Mouse (Mus musculus) right cerebral cortex, postnatal 36 days (tissue): ENCODE results near the gene Nuak2.
A peak's percentile ranks its signal among the peaks of the same experiment; 100 is the strongest.

Experiments used
- DNase-seq, 2 experiments: peaks; one replicate each; pipeline ENCODE4 v3.0.0; 2022; ENCODE audit warnings: low spot score in 2 of 2, mixed read lengths in 1 of 2

Gene Nuak2

DNA sequence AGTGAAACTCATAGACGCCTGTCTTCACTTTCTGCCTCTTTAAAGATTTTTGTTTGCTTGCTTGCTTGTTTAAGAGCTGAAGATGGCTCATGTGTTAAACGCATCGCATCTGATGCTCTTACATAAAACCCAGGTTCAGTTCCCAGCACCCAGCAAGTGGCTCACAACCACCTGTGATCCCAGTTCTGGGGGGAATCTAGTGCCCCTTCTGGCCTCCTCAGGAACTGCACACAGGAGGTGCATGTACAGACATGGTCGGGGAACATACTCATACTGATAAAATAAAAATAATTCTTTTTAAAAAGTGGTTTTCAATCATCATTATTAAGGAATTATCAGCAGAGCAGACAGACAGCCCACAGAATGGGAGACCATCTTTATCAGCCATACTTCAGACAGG, 35.1 kb downstream of the Nuak2 start:
- DNase-seq: no peak

DNA sequence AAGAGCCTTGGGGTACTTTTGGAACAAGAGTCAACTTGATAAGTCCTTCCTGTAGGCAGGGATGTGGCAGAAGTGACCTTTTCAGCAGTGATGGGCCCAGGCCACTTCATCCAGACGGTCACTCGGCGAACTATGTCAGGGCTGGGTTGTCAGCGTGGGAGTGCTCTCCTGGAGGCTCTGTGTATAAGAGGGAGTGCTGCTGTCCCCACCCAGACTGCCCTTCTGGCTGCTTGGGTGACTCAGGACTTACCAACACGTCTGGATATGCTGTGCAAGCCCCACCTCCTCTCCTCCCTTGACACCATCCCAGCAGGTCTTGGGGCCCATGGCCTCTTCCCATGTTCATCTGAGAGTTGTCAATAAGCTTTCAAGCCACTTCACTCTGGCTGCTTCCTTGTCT, 37.5 kb downstream of the Nuak2 start:
- no peak for DNase-seq

DNA sequence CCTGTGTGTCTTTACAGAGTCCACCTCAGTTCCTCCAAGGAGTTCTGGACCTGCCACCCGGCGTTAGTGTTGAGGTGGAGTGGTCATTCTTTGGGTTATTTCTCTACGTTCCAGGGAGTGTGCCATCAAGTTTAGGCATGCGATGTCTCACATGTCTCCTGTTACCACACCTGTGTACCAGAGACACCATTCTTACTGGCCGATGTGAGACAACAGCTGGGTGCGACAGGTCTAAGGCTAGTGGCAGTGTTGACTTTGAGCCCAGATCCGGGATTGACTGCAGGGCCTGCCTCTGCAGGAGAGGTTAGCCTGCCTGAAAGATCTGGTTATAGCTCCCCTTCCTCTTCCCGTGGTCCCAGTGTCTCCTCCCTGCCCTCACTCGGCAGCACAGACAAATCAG, 38.3 kb downstream of the Nuak2 start:
- DNase-seq: no peak

DNA sequence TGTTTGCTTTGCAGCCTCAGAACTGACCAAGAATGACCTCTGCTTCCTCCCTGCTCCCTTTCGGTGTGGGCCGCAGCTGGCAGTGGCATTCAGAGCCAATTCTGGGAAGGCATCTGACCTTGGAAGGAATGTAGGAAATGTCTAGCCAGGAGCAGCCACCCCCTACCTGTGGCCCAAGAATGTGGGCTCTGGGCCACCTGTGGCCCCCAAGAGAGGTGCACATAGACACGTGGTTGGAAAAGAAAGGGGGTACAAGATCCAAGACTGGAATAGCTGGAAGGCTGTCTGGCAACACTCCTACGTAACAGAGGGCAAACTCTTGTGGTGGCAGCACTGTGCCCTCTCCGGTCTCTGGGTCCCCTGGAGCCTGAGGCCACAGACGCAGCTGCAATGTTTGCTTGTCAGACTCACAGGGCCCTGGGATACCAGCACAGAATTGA, 39.3 kb downstream of the Nuak2 start:
- DNase-seq: no peak

DNA sequence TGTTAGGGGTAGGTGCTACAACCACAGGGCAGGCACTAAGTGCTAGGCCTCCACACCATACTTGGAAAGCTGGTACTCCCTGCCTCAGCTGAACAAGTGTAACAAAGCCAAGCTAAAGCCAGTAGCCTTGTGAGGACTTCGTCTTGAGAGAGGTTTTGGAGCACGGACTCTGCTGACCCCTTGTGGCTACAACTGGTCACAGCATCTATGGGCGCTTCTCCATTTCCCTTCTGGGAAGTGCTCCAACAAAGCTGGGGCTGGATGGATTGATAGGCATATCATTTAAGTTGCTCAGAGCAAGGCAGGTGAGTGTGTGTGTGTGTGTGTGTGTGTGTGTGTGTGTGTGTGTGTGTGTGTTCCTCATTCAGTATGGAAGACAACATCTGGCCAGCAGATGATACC, 39.9 kb downstream of the Nuak2 start:
- DNase-seq: peak; percentile 70 to 73

DNA sequence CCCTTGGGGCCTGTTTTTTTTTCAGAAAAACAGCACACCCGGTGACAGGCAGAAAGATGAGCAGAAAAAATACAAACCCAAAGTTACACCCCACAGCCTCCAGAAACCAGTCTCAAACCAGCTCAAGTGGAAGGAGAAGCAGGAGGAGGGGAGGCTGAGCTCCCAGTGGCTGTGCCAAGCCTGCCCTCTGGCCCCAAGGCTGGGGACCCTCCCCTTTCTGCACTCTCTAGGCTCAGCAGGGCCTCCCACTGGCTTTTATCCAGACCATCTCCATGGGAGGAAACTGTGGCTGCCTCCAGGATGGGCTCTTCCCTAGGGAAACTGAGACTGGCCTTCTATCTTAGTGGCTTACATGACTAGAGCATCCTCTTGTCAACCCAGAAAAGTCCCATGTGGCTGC, 40.9 kb downstream of the Nuak2 start:
- no peak for DNase-seq

DNA sequence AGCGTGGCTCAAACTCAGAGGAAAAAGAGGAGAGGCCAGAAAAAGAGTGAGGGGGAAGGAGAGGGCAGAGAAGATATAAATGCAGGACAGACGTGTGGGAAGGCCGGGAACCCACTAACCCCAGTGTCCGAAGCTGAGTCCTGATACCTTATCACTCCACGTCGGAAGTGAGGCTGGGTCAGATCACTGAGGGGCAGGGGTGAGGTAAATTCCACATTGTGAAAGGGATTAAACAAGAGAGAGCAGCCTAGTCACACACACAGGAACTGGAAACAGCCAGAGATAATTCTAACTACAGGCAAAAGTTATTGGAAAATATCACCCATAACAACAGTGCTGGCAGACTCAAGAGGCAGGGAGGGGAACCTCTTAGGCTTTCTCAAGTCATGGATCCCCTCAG, 46.0 kb downstream of the Nuak2 start:
- no peak for DNase-seq

DNA sequence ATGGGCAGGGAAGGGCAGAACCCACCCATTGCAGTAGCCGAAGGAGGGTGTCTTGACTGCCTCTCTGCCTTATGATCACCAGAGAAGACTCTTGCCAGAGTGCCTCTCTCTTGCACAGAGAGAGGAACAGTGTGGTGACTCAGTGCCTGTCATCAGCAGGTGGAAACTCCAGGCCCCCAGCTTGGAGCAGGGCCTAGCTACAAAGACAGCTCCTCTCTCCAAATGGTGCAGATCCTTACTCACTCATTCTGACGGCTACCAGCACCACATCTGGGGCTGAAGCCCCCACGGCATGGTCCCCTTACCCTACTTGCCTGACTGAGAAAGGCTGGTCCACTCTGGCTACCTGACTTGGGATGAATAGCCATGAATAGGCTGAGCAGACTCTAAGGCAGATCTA, 48.5 kb downstream of the Nuak2 start:
- DNase-seq: no peak

DNA sequence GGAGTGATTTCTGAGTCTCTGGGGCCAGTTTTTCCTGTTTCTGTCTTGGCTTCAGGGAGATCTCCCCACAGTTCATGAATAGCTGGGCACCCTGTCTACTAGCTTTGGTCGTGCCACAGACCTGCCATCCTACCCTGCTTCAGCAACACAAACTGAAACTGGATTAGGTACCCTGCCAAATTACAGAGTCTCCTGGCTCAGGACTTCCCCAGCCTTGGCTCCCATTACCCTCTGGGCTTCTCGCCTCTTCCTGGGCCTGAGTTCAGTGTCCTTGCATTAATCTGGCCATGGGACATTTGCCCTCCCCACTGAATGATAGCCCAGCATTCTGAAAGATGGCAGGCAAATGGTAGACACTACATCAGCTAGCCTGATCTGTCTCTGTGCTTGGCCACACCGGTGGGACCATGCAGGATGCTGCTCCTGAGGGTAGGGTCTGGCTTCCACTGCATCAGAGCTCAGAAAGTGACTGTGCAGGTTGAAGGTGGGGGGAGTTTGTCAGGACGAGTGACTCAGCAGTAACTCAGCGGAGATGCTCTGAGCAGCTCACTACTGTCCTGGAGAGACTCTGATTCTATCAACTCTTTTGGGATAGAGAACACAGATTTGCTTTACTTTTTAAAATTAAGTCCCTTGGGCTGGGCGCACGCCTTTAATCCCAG, 49.1 kb downstream of the Nuak2 start:
- no peak for DNase-seq

DNA sequence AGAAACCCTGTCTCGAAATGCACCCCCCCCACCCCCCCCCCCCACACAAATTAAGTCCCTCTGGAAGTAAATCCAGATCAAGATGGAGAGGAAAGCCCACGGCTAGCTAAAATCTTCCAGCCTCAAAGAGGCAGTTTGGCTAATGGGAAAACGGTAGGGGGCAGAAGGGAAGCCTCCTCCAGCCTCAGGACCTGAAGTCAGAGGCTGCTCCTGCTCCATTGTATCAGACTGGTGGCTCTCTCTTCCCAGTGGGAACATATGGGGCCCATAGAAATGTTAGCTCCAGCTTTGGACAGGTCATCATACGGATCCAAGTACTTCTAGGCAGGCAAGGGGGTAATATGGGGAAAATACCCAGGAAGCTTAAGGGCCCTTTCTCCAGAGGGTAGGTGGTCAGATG, 49.7 kb downstream of the Nuak2 start:
- no peak for DNase-seq

DNA sequence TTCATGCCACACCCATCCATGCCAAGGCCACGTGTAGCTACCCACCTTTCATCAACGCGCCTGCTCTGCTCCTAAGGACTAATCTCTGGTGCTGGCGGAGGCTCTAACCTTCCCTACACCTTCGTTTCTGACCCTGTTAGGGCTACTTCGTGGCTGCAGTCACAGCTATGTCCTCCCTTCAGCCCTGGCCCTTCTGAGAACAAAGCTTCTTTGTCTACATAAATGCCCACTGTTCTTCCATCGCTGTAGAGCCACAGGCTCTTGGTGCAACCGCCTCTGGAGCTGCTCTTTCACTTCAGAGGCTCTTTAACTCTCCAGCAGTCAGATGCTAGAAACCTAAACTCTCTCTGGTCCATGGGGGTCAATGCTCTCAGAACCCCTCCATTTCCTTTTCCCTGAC, 50.3 kb downstream of the Nuak2 start:
- no peak for DNase-seq

DNA sequence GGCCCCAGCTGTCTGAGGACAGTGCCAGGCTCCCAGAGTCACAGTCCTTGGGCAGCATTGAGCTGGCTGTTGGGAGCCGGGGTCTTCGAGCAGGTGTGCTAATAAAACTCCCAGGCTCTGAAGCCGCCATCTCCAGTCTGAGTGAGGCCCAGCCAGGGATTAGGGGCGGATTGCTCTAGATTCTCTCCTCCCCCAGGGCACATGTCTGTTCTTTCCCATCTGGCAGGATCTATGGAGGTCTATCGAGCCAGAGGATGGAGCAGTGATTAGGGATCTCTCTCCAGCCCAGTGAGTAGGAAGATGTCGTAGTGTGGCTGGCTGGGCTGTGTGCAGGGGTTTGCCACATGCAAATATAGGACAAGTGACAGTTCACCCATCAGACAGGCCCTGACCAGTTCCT, 51.0 kb downstream of the Nuak2 start:
- no peak for DNase-seq

DNA sequence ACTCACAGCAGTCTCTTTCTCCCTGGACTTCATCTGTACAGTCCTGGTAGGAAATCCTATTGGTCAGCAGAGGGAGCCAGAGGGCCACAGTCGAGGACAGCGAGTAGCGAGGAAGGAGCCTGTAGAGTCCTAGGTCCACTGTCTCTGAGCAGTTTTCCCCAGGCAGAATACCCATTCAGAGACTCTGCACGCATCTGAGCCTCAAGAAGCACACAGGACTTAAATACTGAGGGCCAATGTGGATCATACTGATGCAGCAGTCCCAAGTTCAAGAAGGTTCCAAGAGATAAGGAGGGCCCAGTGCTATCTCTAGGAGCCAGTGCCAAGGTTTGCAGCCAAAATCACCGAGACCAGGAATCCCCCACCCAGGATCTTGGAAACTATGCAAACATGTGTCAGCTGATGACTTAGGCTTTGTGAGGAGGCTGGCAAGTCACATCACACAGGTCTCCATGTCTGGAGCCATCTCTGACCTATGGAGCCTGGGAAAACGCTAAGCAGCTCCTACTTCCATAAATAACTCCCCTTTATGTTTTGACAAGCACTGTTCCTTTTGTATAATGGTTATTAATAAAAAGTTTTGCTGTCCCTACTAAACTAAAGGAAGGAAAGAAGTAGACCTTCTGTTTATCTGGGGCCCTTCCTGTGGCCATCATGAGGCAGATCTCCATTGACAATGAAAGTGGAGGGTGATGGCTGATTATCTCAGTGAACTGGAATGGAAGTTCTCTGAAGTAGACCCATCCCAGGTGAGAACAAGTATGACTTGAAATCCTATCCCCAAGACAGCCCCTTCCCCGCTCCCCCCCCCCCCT, 52.0 kb downstream of the Nuak2 start:
- peak; percentile 62 to 75 for DNase-seq

DNA sequence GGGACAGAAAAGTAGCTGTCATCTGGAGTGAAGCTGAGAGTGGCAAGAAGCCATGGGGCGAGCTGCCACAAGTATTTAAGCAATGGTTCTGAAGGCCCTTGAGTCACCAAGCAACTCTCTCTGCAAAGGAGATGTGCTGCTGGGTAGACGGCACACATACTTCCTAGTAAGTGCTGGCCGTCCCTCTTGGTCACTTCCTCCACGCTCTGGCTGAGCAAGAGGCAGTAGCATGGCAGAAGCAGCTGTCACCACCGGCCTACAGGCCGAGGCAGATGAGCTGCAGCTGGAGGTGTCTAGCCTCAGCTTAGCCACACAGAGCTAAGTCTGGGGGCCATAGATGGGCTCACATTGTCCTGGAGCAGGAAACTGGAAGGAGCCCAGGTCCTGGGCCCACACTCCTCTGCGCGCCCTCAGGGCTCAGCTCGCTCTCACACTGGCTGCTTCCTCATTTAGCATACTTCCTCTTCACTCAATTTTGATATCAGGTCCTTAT, 54.8 kb downstream of the Nuak2 start:
- DNase-seq: no peak

DNA sequence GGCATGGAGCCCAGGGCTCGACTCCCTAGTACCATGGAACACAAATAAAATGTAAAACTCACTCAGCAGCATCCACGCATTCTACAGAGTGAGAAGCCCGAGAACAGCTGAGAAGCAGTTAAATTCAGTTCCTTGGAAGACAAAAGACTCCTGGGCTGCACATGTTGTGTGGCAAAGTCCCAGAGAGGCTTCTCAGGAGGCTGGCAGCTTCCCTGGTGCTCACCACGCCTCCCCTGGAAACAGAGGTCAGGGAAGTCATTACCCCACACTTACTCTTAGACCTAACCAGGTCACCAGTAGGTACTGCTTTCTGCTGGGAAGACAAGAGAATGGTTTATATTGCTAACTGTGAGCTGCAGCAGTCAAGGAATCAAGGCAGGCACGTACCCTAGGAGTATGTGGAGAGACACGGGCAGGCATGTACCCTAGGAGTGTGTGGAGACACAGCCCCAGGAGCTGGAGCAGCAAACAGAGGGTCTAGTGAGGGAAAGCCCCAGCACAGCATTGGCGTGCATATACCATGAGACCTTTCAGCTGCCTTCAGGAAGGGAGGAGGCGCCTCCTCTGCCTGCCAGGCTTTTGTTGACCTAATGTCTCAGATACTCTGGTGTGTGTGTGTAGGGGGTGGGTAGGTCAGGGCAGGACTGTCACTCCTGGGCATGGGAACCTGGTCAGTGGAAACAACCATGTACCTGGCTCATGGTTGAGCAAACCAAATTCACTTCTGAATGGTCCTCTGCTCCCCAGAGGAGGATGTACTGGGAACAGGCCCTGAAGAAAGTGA, 55.6 kb downstream of the Nuak2 start:
- DNase-seq: no peak

DNA sequence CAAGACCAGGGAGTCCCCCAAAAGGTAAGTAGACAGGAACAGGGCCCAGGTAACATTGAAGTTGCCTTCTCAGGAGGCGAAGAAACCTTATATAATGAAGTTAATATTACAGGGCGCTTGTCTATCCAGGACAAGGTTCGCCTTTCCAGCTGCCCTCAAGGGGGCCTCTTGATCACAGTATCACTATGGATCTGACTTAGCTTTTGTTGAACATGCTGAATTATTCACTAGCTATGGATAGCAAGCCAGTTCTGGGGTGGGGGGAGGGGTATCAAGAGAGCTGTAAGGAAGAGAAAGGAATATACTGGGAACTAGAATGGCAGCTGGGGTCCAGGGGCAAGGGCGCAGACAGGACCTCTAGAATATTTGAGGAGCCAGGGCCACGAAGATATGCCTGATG, 56.4 kb downstream of the Nuak2 start:
- no peak for DNase-seq

DNA sequence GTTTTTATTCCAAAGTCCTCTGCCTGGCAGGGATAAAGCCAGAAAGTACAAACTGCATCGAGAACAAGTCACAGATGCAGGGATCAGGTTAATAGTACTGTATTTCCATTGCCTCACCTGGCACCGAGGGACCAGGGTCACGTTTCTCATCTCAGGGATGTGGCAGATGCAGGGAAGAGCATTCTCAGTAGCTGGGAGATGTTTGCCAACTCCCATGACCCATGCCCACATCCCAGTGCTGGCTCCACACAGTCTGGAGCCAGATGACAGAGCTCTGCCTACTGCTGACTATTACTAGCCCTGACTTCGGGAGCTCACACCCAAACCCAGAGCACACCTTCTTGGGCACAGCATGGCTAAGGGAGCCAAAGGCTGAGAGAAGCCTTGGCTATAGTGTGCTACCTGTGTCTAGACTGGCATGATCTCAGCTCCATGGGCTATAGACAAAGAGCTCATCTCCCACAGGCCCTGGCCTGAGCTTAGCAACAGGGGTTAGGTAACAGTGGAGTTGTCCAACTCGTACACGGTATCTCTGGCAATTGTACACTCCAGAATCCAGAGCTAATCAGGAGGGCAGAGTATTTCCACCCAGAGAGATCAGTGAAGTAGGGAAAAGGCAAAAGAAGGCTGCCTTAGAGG, 57.1 kb downstream of the Nuak2 start:
- no peak for DNase-seq

DNA sequence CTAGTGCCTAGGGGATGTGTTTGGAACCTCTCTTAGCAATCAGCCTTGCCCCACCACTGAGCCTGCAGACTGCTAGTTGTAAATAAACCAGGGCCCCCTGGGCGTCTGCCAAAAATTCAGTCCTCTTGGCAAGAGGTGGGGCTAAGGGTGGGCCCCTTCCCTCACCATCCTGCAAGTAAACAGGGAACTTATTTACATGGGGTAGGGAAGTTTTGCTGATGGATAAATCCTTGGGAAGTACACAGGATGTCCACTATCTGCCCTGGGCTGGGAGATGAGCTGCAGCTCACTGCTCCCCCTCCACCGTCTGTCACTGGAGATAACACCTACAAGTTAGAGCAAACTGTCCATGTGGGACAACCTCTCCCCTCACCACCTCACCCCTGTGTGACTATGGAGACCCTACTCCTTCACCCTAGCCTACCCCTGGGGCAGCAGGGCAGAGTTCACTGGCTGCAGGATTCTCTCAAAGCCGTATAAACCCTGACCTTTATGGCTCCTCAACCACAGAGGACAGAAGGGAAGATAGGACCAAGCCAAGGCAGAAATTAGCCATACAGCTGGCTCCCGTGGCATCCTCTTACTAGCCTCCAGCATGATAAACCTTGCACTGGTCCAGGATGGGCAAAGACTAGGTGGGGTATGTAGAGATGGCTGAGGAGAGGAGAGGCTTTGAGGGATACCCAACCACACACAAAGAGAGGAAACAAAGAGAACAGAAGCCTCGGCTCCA, 58.4 kb downstream of the Nuak2 start:
- no peak for DNase-seq

DNA sequence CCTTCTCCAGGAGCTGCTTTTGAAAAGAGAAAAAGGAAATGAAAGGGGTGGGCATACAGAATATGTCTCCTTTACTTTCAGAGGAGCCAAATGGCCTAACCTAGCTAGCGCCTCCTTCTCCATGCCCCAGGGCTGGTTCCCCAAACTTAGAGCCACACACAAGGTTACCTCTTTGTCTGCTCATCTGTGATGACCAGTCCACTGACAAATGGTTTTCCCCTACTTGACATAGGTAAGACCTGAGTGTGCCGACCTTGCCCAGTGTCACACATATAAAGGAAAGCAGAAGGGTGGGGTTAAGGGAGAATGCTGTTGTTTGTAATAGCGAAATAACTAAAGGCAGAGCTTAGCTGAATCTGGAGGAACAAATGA, 58.9 kb downstream of the Nuak2 start:
- no peak for DNase-seq

DNA sequence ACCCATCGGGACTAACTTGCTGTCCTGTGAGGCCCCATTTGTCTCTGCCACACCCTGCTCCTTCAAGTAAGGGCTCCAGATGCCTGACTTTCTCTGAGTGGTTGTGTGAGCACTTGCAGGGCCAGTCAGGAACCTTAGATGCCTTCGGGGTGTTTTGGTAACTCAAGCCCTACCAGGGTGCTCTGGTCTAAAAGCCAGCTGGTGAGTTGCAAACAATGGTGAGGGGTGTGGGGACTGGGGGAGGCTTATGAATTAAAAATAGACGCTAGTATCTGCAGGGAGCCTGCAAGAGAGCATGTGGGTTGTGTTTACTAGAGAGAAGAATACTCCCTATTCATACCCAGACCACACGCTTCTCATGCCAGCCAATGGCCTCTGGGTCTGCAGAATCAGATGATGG, 59.3 kb downstream of the Nuak2 start:
- no peak for DNase-seq
